Mouse (Mus musculus) 3T3-L1 (cell line): ENCODE data around the gene Kctd4.
A peak's percentile ranks its signal among the peaks of the same experiment; 100 is the strongest.
"Not testable (repeated sequence)": the region's sequence is repeated elsewhere in the genome, so short reads cannot be mapped to it uniquely, and the experiment has no call there.

Experiments used
- DNase-seq: peaks from one replicate; pipeline ENCODE4 v3.0.0-alpha.2; 2015; ENCODE audit warnings: low read depth, low spot score

Kctd4 gene

GRCm38 (mm10) chr14:75954766-75955165, at the start of gene Kctd4:
Kctd4 (plus strand) TSS chr14:75955009.
- DNase-seq, result no peak

DNA sequence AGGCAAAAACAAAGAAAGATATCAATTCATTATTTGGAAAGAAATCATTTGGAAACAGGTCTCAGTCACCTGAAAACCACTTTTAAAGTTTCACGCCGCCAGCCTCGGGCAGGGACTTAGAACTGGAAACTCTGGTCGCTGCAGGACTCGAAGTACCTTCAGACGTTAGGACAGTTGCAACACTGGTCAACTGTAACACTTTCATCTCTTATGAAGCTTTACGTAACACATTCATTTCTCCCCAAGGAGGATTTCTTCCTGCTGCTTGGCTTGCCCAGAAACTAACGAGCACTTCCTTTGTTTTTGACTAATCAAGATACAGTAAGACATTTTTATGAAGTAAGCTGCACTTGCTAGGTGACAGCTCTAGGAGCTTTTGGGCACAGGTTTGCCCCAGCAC, 47.9 kb upstream of the Kctd4 start:
- DNase-seq, result no peak

GRCm38 (mm10) chr14:75911968-75912367, 42.8 kb upstream of the Kctd4 start:
- no peak for DNase-seq

DNA sequence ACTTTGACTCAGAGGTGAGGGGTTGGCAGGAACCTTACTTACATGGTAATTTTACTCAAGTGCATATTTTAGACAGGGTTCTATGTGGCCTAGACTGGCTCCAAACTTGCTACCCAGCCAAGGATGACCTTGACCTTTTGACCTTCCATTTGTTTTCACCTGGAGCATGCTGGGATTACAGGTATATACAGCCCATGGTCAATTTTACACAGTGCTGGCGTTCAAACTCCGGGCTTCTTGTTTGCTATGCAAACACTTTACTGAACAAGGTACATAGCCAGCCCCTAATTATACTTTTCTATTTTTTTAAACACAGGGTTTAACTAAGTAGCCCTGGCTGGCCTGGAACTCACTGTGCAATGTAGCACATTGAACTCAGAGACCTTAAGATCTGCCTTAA, 42.1 kb upstream of the Kctd4 start:
- no peak for DNase-seq

- DNase-seq, result no peak
Measured at GRCm38 (mm10) chr14:75923314-75924052, 31.3 kb upstream of the Kctd4 start.

DNA sequence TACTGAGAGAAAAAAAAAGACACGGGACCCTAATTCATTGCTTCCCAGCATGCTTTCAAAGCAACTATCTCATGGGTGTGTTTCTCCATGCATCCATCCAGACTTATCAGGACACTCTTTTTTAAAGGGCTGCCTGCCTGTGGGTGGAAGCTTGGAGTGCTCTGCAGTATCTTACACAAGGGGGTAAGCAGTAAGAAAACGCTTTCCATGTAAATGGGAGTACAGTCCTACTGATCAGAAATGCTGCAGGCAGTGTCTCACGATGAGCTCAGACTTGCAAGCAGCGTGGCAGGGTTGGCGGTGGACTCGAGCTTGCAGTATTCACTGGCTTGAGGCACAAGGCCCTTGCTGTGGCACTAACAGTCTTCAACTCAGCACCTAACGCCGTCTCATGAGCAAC, 25.1 kb upstream of the Kctd4 start:
- DNase-seq, result not testable (repeated sequence)

DNA sequence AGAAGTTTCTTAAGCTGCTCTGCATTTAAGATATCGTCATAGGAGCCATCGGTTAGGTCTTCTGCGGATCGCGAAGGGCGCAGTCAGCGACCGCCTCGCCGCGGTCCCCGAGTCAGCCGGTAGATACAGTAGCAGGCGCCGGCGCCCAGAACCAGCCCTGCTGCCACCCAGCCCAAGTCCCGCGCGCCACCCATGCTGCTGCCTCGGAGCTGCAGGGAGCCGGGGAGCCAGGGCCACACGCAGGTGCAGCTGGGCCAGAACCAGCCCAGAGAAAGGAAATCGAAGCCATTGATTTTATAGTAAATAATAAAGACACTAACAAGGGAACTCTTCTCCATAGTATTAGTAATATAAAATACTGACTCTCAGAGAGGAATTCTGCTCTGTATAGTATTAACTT, 23.5 kb upstream of the Kctd4 start:
- no peak for DNase-seq

- no peak for DNase-seq
Measured at GRCm38 (mm10) chr14:75934359-75934758, 20.4 kb upstream of the Kctd4 start.

DNA sequence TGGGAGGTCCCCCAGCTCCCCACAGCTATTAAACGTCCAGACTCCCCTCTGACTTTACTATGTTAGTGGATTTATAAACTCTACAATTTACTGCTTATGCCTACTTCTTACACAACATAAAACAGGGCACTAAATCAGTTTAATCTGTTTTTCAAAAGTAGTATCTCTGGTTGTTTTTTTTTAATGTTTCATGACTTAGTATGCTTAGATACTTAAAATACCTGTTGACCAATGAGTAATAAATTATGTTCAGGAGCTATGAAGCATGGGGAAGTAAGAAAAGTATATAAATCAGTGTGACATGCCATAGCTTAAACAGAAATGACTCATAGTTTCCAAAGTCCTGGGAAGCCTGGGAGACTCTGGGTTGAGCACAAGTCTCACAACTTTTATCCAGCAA, 17.1 kb upstream of the Kctd4 start:
- peak; percentile 89 for DNase-seq

GRCm38 (mm10) chr14:75941500-75941899, 13.3 kb upstream of the Kctd4 start:
- no peak for DNase-seq

DNA sequence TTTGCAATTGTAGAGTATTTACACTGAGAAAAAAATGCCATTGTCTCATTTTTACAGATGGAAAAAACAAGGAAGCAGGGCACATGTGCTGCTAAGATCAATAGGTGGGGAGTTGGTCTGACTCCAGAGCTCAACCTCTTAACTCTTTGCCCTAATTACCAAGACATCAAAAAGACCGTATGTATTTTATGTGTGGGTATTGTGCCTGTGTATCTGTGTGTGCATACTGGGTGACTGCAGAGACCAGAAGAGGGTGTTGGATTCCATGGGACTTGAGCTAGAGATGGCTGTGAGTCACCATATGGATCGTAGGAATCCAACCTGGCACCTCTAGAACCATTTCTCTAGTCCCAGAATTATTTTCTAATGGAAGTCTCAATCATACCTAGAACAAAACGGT, 12.4 kb upstream of the Kctd4 start:
- DNase-seq, result no peak

DNA sequence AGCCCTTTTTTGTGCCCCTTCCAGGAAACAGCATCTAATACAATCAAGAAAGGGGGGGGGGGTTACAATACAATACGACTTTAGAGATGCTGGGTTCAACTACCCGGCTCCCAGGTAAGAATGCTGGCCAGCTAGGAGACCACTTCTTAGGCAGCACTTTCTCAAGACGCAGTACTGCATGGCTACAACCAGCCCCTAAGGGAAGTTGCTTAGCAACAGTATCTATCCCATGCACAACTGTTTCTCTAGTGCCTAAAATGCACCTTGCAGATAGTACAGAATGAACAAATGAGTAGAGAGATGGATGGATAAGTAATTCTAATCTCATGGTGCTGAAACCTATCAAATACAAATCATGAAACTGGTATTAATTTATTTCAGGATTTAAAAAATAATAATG, 7.1 kb upstream of the Kctd4 start:
- no peak for DNase-seq

DNA sequence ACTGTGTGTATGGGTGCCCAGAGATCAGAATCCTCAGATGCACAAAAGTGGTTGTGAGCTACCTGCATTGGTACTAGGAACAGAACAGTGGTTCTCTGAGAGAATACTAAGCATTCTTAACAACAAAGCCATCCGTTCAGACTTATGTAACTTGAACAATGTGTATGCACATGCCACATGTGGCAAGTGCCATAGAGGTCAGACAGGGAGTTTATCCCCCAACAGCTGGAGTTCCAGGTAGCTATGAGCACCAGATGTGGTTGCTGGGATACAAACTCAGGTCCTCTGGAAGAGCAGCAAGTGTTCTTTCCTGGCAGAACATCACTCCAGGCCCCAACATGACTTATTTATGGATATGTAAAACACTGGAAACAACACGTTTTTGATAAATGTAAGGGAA, 1.8 kb upstream of the Kctd4 start:
- no peak for DNase-seq

- DNase-seq, result no peak
Measured at GRCm38 (mm10) chr14:75962250-75962649, 7.4 kb downstream of the Kctd4 start.

DNA sequence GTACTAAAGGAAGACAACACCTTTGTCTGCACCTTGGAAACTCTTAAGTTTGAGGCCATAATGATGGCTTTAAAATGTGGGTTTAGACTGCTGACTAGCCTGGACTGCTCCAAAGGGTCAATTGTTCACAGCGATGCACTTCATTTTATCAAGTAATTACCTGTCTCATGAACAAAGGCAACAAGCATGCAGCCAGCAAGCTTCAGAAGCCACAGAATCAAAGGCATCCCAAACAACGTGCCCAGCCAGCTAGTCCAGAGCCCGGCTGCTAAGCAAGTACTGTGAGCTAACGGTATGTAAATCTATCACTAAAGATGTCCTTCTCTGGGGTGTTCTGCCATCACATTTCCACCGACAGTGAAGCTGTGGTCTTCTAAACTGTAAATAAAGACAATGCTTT, 8.4 kb downstream of the Kctd4 start:
- no peak for DNase-seq

DNA sequence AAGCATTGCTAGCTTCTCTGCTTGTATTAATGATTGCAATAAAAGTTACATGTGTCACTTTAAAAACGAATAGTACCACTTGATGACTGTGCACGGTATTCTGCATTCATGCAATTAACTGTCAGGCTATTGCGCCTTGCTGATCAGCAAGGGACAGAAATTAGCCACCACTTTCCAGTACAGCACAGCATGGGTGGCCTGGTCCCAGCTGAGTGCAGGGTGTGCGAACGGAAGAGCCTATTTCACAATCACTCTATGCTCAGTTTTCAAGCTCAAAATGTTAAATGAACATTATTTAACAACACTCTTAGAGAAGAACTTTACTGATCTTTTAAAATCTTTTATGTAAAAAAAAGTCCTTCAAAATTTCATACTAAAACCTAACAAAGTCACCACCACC, 9.2 kb downstream of the Kctd4 start:
- no peak for DNase-seq

- no peak for DNase-seq
Measured at GRCm38 (mm10) chr14:75964433-75964832, 9.6 kb downstream of the Kctd4 start.

GRCm38 (mm10) chr14:75967291-75967690, 12.5 kb downstream of the Kctd4 start:
- DNase-seq, result no peak

DNA sequence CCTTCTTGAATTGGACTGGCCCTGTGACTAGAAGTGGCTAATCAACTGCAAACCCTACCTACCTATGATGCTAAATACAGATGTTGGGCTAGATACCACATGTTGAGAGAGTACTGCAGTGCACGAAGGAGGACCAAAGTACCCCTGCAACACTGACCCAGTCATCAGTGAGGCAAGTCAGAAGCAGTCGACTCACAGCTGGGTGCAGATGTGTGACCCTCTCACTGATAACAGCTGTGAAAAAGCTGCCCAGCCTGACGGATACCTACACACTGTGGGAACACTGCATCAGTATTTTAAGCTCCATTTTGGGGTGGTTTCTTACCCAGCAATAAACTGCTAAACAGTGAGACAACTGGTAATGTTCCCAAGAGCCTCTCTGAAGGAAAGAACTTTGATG, 21.3 kb downstream of the Kctd4 start:
- DNase-seq, result no peak

DNA sequence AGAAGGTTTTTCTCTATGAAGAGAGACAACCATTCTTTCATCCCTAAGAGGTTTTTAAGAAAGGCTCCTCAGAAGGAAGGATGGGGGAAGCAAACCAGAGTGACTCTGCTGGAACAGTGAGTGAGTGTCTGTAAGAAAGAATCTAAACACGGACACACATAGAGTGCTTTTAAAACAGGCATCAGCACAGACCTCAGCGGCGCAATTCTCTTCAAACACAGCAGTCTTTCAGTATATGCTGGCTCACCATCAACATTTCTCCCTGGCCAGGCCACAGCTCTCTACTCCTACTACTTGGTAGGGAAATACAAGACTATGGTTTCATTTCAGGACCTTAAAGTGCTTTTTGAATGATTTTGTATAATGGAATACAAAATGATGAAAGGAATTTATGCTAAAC, 26.4 kb downstream of the Kctd4 start:
- DNase-seq, result no peak

GRCm38 (mm10) chr14:75983891-75984290, 29.1 kb downstream of the Kctd4 start:
- DNase-seq, result no peak

DNA sequence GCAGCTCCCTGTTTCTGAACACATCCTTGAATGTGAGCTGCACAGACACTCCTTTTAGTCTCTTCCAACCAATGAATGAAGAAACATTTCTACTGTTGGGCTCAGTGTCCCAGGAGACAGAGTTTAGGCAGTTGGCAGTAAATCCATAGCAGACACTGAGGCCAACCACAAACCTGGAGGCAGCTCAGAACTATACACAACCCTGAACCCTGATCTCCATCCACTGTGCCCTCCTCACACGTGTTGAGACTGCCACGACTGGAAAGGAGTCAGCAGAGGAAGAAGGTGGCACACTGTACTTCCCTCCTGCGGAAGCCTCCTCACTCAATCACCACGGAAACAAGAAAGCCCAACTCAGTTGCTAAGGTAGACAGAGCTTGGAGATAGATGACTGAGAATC, 30.3 kb downstream of the Kctd4 start:
- DNase-seq, result peak; percentile 76

GRCm38 (mm10) chr14:75986878-75987483, 32.2 kb downstream of the Kctd4 start:
- DNase-seq, result peak; percentile 31

- DNase-seq, result no peak
Measured at GRCm38 (mm10) chr14:75989168-75989567, 34.4 kb downstream of the Kctd4 start.
